Mouse (Mus musculus): ENCODE data around the gene Gm20425.

Gm20425 gene

GRCm38 (mm10) chr9:103153286-103153685, 76.8 kb downstream of the Gm20425 start:
- DNase-seq (ENCODE audit: low spot score), result no peak

DNA sequence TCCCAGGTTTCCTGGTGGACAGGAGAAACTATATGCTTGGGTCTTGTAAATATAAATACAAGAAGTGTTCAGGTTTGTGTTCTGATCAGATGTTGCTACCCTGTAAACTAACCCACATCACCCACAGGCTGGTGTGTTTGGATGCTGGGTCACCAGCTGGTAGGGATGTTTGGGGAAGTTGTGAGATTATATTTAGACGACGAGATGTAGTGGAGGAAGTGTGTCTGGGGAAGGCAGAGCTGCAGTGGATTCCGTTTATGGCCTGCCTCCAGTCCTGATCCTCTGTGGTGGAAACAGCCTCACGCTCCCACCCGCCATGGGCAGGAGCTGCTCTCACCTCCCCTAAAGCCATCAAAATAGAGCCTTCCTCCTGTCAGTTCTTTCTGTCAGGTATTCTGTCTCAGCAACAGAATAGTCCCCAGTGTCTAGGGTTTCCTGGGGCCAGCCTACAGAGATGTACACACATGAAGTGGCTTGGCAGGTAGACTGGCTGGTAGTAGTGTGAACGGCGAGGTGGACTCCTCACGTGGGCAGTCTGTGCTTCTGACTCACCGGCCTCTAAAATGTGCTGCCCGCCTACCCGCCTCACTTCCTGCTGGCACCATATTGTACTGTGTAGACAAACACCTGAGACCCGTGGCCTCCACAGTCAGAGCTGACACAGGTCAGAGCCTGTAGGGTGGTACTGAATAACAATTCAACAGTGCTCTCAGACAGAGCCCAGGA, 80.9 kb downstream of the Gm20425 start:
- no peak for DNase-seq (ENCODE audit: low spot score)

- no peak for DNase-seq (ENCODE audit: low spot score)
These were observed 83.0 kb downstream of the Gm20425 start for GRCm38 (mm10) chr9:103147103-103147502.

- DNase-seq (ENCODE audit: low spot score), result no peak
These were observed 83.4 kb downstream of the Gm20425 start for GRCm38 (mm10) chr9:103146703-103147102.

DNA sequence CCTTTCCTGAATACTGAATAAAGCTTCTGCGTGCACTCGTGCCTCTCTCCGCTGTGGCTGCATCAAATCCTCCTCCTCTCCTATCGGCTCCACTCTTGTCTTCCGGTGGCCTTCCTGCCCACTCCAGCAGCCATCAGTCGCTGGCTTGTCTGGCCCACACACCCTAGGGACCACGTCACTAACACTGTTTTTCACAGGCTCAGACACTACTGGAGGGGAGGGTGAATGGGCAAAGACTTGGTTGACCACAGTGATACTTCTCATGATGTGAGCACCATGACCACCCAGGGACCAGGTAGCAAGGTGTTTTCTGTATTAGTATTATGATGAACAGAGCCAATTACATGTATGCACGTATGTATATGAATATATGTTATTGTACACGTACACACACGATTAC, 83.8 kb downstream of the Gm20425 start:
- DNase-seq (ENCODE audit: low spot score), result no peak

DNA sequence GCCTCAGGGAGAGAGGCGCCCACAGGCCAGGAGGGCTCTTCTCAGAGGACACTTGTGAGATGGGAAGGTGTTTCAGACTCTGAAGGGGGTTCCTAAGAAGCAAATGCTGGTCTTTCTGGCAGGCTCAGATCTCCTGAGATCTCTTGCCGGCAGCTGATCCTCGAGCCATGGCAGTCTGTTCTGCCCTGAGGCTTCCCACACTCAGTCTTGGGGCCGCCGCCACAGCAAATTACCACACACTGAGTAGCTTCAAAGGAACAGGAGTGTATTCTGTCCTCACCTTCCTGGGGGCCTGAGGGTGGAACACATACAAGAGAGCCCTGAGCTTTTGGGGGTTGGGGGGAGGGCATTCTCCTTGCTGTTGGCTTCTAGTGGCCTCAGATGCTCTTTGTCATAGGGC, 84.8 kb downstream of the Gm20425 start:
- DNase-seq (ENCODE audit: low spot score), result no peak

- no peak for DNase-seq (ENCODE audit: low spot score)
These were observed 86.2 kb downstream of the Gm20425 start for GRCm38 (mm10) chr9:103143881-103144280.

DNA sequence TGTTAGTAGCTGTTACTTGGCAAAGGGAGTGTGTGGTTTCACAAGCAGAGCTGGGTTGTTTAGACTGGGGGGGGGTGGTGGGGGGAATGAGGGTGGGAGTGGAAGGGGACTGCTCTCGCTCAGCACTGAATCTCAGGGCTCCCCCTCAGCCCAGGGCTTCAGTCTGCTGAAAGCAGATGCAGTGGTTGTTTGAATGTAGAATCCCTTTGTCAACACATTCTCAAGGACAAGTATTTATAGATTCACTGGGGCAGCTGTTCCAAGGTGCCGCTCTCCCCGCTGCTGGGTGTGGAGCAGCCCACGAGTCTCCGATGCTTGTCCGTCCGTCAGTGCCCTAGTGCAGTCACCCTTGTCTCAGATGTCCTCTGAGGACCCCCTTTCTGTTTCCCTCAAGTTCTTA, 88.8 kb downstream of the Gm20425 start:
- DNase-seq (ENCODE audit: low spot score), result no peak

DNA sequence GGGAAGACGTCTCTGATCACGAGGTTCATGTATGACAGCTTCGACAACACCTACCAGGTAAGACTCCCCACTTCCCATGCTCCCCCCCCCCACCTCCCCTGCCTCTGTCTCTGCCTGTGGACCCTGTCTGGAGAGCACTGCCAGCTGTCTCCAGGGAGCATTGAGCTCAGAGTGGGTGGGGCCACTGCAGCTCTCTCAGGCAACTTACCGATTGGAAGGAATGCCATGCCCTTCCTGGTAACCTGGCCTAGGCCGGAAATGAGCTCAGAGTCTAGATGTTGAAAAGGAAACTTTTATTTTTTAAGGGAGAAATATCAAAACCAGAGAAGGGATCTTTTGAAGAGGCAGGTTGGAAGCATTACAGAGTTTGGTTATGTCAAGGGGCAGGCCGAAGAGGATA, 89.7 kb downstream of the Gm20425 start:
- no peak for DNase-seq (ENCODE audit: low spot score)

All from ovary, postnatal 10 days (tissue).